Mouse (Mus musculus): ENCODE measurements around the gene Mastl. TPM values are rescaled to one million over a fixed set of nuclear protein-coding genes. Genes with fewer than 3 reads are reported as not detected.

The Mastl gene
- 0.12 to 0.80 TPM (median 0.33 TPM) in 4 replicates for total RNA-seq (2023; ENCODE audit: inconsistent age)

DNA sequence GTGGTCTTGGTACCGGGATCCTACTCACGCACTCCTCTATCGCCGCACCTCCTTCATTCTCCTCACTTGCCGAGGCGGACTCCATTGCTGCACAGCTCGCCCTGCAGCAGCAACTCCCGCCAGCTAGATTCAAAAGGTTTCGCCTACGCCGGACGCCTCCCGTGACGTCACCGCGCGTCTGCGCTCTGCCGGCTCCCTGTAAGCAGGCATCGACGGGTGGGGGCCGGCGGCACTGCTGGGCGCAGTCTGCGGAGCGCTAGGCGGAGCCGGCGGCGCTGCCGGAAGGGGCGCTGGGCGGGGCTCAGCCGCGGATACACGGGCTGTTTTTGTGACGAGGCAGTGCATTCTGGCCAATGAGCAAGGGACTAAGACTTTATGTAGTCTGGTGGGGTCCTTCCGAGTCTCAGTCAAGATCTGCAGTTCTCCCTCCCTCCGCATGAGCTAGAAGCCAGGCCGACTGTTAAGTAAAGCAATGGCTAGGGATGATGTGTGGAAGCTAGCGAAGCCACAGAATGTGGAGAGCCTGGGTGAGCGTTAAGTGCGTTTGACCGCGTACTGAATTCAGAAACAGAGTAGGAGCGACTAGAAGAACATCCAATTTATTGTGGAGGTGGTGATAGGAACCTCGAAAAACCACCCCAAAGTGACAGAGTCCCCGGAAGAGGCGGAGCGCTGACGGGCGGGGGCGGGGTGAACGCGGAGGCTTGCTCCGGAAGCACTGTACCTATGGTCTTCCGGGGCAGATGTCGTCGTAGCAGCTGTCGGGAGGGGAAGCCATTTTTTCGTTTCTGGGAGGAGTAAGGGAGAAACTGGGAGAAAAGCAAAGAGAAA is at the start of gene Mastl, which contains the start of gene Yme1l1:
Mastl (minus strand) TSS at position 248 of the 831 bp plus-strand sequence.
Yme1l1 (plus strand) TSS at position 593 of the 831 bp plus-strand sequence.

DNA sequence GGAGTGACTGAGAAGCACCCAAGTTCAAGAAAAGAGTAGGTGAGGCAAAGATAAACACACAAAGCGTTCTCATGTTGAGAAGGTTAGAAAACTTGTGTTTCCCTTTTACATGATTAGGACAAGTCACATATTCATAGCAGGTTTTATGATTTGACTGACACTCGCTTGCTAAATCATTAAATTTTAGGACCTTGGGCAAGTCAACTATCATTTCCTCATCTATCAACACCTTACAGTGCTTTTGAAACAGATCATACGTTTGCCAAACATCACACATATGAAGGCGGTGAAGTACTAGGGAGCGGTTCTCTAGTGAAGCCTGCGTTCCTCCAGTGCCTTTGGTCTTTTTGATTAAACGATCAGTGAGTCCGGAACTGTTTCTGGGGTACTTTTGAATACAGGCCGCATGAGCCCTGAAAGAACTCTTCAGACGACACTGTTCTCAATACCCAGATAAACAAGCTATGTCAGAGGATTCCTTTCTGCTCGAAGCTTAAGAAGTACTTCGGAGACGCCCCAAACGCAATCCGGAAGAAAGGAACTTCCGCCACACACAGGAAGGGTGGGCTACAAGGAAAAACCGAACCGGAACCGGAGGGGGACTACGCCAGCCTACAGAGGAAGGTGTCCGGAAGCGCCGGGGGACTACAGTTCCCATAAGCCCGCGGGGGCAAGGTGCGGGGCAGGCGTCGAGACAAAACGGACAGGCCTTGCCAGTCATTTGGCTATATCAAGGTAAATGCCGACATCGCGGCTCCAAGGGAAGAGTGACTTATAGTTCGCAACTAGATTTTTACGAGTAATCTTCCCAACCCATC is 88.1 kb downstream of the Mastl start, which contains the start of gene Acbd5:
Acbd5 (plus strand) TSS at position 616 of the 818 bp plus-strand sequence.

Other genes with a start within 250 kb of the Mastl start
- 153 to 174 TPM (median 167 TPM) in 4 replicates for gene Abi1, start 115.8 kb downstream of the Mastl start, total RNA-seq (2023; ENCODE audit: inconsistent age)
- gene Acbd5, start 87.9 kb downstream of the Mastl start, total RNA-seq (2023; ENCODE audit: inconsistent age) = 46.4 to 54.3 TPM (median 51.2 TPM) in 4 replicates
- gene Yme1l1, start 345 bp upstream of the Mastl start, total RNA-seq (2023; ENCODE audit: inconsistent age) = 147 to 160 TPM (median 156 TPM) in 4 replicates
- gene 4931423N10Rik, start 51.5 kb upstream of the Mastl start, total RNA-seq (2023; ENCODE audit: inconsistent age) = 0.36 to 0.51 TPM in 2 of 4 replicates, not detected in the others
- gene Nxph2, start 165.2 kb upstream of the Mastl start, total RNA-seq (2023; ENCODE audit: inconsistent age) = not detected in 4 replicates